Mouse (Mus musculus) testis, postnatal 10 days (tissue): ENCODE measurements at regions not wholly inside any gene's neighbourhood (a gene's known extent, or its start where the extent isn't known, plus 50 kb on each side); places are given as distances from the start of the nearest gene placed in this dataset.

Experiments used
- DNase-seq: peaks from one replicate; pipeline ENCODE4 v3.0.0; 2021; ENCODE audit warnings: low spot score

- DNase-seq = no peak
These were observed 607.5 kb upstream of the Dpp10 start for GRCm38 (mm10) chr1:124652872-124653271.

- DNase-seq = no peak
These were observed 607.0 kb upstream of the Dpp10 start for GRCm38 (mm10) chr1:124652251-124652861.

GRCm38 (mm10) chr1:124635246-124635768, 589.9 kb upstream of the Dpp10 start:
- no peak for DNase-seq

GRCm38 (mm10) chr1:124630084-124630483, 584.7 kb upstream of the Dpp10 start:
- DNase-seq = no peak

- DNase-seq = no peak
These were observed 539.3 kb upstream of the Dpp10 start for GRCm38 (mm10) chr1:124584620-124585019.
